Mouse (Mus musculus) olfactory bulb, adult 2 months (tissue): ENCODE data around the gene Rnft1. TPM values are rescaled to one million over a fixed set of nuclear protein-coding genes. Genes with fewer than 3 reads are reported as not detected.
"Not testable (repeated sequence)": the region's sequence is repeated elsewhere in the genome, so short reads cannot be mapped to it uniquely, and the experiment has no call there.

ENCODE experiments used
- H3K27ac ChIP-seq: fragments of 200-500 bp; 2 replicates; pipeline ENCODE4 v1.5.1; 2012; ENCODE audit warnings: low read depth, low read length; ENCODE audit not compliant: insufficient read depth
- H3K4me1 ChIP-seq: fragments of 200-500 bp; 2 replicates; pipeline ENCODE4 v1.6.1; 2012; ENCODE audit warnings: low read length; ENCODE audit not compliant: control insufficient read depth, insufficient read depth
- H3K4me3 ChIP-seq: fragments of 200-500 bp; 2 replicates; pipeline ENCODE4 v1.5.1; 2012; ENCODE audit warnings: mild to moderate bottlenecking, low read depth, low read length, moderate library complexity; ENCODE audit not compliant: insufficient read depth
- CTCF ChIP-seq: fragments of 200-500 bp; IDR thresholded peaks from 2 replicates; pipeline ENCODE4 v1.5.1; 2012; ENCODE audit warnings: low read depth, mild to moderate bottlenecking, low read length, moderate library complexity; ENCODE audit not compliant: insufficient read depth
- POLR2A ChIP-seq: fragments of 200-500 bp; IDR thresholded peaks from 2 replicates; pipeline ENCODE4 v1.6.1; 2012; ENCODE audit warnings: mild to moderate bottlenecking, low read depth, low read length, moderate library complexity; ENCODE audit not compliant: insufficient read depth
- WGBS: fragments of 180-500 bp; shearing (Covaris S2); methylation state at CpG from one replicate; pipeline ENCODE4 v1.1.7; 2018; 5-methylcytosine and 5-hydroxymethylcytosine counted together
- polyA plus RNA-seq: library from polyadenylated mRNA; stranded (reverse); fragments of >200 nt; gene quantifications from 2 replicates; pipeline ENCODE4 v1.2.4, GENCODE M21; 2012; ENCODE audit warnings: low replicate concordance; ENCODE audit not compliant: missing spikeins, insufficient read depth, insufficient read length

Rnft1 gene
- polyA plus RNA-seq: not detected in 2 replicates

DNA sequence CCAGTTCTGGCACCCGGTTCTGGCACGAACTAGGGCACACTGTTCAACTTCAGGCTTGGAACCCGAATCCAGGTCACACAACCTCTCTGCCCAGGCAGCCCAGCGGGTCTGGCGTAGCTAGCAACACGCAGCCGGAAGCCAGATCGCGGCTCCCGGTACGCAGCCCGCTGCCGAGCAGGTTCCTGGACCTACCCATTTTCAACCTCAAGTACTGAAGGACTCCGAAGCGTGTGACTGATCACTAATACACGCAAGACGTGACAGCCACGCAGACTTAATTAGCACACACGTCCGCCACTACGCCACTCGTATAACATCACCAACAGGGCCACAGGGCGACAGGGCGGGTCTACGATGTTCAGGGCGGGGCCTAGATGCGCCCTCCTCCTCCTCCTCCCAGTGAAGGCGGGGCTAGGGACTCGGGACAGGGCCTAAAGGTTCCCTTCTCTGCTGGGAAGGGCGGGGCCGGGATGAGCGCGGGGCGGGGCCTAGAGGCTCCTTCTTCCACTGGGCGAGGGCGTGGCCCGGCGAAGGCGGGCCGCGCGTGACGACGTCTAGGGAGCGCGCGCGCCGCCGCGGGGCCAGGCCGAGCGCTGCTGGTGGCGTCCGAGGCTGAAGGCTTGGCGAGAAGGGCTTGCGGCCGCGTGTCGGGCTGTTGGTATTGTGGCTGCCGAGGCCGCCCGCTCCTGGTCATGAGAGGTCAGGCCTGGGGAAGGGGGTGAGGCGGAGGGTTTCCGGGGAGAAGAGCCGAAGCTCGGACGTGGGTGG lies at the start of gene Rnft1:
Gene Rnft1, plus strand, starts transcription at position 557 of the 768 bp plus-strand sequence.
- Histone ChIP-seq H3K4me1 (peaks cover 6% of the 10 kb centered on the region), H3K4me3 (peak within 1 kb of the TSS; percentile 63), H3K27ac (peak within 1 kb of the TSS; percentile 69)
- peak; percentile 95 for TF ChIP-seq POLR2A
- TF ChIP-seq CTCF: no peak
- under 1% methylated on average over 65 of the region's 68 CpGs for WGBS

- Histone ChIP-seq H3K27ac (no peak overlapping the region), H3K4me1 (peaks cover 5% of the 10 kb centered on the region; the same call in 1 of the 2 replicates), H3K4me3 (no peak overlapping the region)
- peak; percentile 34; the same call in 1 of the 2 replicates for TF ChIP-seq CTCF
- TF ChIP-seq POLR2A: no peak
- WGBS: 18% methylated on average over 5 of the region's 5 CpGs
These were observed 47.6 kb upstream of the Rnft1 start for GRCm38 (mm10) chr11:86436843-86437242.

DNA sequence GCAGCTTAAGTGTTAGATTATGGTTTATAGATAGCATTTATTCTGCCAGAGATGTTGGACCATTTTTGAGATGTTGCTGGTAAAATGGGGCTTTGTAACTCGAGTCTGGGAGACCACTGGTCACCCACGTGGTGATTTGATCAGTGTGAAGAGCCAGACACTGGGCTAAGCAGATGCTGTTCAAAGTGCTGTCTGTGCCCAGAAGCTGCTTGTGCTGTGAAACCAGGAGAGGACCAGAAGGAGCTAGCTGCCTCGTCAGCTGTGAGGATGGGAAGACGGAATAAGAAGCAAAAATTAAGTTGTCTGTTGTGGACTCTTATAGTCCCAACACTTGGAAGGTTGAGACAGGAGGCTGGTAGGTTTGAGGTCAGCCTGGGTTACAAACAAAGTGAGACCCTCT lies 46.2 kb upstream of the Rnft1 start:
- WGBS: 43% methylated on average over 4 of the region's 4 CpGs
- no peak for TF ChIP-seq CTCF
- TF ChIP-seq POLR2A: no peak
- Histone ChIP-seq H3K4me3 (no peak overlapping the region), H3K27ac (no peak overlapping the region), H3K4me1 (peaks cover 5% of the 10 kb centered on the region; the same call in 1 of the 2 replicates)

DNA sequence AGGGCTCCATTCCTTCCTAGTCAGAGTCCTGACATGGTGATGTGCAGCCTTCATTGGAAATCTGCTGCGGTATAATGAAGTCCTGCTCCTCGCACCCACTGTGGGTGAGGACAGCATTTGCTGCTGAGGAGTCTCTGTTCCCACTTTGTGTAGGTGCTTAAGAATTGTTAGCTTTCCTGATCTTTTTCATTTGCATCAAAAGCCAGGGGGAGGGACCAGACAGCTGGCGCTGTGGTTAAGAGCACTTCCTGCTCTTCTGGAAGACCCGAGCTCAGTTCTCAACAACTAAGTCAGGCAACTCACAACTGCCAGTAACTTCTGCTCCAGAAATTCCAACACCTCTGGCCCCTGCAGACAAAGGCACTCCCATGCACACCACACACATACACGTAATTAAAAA lies 43.7 kb upstream of the Rnft1 start:
- H3K27ac ChIP-seq: no peak overlapping the region
- no peak for TF ChIP-seq CTCF
- WGBS: 65% methylated on average over 5 of the region's 5 CpGs
- no peak overlapping the region for H3K4me3 ChIP-seq
- peaks cover 5% of the 10 kb centered on the region; the same call in 1 of the 2 replicates for H3K4me1 ChIP-seq

DNA sequence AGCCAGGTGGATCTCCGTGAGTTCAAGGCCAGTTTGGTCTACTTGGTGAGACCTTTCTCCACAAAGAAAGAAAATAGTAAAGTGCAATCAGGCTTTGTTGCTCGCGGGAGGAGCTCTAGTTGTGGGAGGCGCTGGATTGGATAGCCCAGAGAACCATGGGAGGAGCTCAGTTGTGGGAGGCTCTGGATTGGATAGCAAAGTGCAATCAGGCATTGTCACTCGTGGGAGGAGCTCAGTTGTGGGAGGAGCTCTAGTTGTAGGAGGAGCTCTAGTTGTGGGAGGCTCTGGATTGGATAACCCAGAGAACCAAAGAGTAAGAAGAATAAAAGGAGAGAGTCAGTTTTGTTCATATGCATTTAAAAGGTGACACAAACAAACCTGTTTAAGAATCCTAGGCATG lies 30.5 kb upstream of the Rnft1 start:
- TF ChIP-seq POLR2A (no peak), CTCF (no peak)
- WGBS: 88% methylated on average over 5 of the region's 5 CpGs

DNA sequence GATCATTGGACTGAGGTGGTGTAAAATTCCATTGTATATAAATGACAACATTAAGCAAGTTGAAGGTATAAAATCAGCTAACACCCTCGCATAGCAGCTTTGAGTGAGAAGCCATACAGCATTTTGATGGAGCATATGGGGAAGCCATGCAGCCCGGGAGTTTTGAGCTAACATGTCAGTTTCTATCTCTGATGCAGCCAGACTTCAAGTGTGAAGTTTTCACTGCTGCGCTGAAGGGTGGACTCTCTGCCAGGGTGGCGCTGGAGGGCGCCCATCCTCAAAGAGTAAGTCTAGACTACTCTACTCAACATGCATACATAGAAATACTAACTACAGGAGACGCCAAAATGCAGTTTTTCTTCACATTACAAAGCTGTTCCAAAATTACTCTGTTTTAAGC lies 26.9 kb upstream of the Rnft1 start:
- Histone ChIP-seq H3K4me3 (no peak overlapping the region), H3K27ac (no peak overlapping the region), H3K4me1 (no peaks in the 10 kb centered on the region)
- WGBS: 88% methylated on average over 6 of the region's 6 CpGs
- TF ChIP-seq CTCF: no peak
- no peak for TF ChIP-seq POLR2A

More for the DNA sequence above, 30.5 kb upstream of the Rnft1 start:
- no peak overlapping the region for H3K4me3 ChIP-seq
- H3K27ac ChIP-seq: no peak overlapping the region
- H3K4me1 ChIP-seq: no peaks in the 10 kb centered on the region

DNA sequence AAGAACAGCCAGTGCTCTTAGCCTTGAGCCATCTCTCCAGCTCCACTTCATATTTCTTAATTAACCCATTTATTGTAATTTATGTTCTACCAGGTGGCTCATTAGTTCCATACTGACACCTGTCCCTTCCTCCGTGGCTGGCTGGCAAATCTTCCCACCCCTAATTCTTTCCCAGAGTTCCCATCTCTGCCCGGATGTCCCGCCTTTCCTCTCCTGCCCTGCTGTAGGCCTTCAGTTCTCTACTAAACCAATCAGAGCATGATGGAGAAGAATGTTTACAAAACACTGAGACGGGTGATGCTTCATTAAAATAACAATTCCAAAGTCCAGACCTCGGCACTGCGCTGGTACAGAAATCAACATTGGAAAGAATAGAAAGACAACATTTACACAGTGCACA lies 25.6 kb upstream of the Rnft1 start:
- H3K27ac ChIP-seq: no peak overlapping the region
- H3K4me1 ChIP-seq: no peaks in the 10 kb centered on the region
- WGBS: 90% methylated on average over 6 of the region's 6 CpGs
- H3K4me3 ChIP-seq: no peak overlapping the region
- TF ChIP-seq CTCF (no peak), POLR2A (no peak)

DNA sequence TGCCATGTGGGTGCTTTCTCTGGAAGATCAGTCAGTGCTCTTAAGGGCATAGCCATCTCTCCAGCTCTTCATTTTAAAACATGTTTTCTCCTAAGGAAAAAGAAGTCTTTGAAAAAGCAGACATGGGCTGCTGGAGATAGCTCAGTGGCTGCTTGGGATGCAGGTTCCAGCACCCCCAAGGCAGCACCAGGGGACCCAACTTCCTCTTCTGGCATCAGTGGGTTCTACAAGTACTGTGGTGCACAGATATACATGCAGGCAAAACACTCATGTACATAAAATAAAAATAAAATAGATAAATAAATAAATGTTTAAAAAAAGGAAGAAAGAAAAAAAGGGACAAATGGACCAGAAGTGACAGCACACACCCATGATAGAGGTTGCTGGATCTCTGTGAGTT lies 21.9 kb upstream of the Rnft1 start:
- Histone ChIP-seq H3K4me3 (no peak overlapping the region), H3K4me1 (no peaks in the 10 kb centered on the region), H3K27ac (no peak overlapping the region)
- TF ChIP-seq CTCF (no peak), POLR2A (no peak)

- H3K4me1 ChIP-seq, H3K27ac ChIP-seq, H3K4me3 ChIP-seq: not testable (repeated sequence)
- WGBS: 12% methylated on average over 8 of the region's 8 CpGs
These were observed 20.2 kb upstream of the Rnft1 start for GRCm38 (mm10) chr11:86464275-86464674.
